Comparison of ENCODE assay signal across 8 mouse cellular contexts in the genomic region with DNA sequence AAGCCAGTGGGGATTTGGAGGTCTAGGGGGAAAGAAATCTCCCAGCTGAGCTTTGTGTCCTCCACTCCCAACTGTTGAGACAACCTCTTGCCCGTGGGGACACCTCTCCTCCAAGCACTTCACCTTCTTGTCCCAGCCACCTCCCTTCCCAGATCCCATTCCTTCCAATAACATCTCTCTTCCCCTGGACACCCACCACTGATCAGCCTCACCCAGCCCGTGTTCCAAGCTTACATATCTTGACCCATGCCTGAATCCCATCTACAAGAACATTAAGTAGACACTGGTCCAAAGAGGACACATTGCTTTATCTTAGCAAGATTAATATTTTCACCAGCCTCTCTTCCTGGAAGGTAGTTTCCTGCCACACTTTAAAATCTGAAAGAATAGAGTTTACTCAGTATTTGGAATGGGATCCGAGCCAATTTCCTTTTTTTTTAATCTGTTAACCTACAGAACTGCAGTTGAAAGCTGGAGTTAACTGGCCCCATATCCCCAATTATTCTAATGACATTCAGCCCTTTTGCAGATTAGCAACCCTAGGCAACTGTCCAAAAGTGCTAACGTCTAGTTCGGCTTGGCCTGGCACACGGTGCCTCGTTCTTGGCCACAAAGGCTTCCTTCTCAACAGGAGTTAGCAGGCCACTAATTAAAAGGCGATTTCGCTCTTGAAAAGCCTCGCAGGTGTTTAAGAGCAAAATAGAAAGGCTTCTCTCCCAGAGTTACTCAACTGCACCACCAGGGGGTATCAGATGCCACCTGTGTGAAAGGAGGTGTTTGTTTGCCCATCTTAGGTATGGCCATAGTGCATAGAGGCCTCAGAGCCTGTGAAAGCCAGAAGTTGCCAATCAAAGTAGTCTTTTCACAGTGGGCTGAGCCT. TPM values are rescaled to one million over a fixed set of nuclear protein-coding genes. Genes with fewer than 3 reads are reported as not detected.
A peak's percentile ranks its signal among the peaks of the same experiment; 100 is the strongest.
DNase-seq lines count a peak whose midpoint lies in the region; ATAC-seq and TF ChIP-seq lines count a peak whose summit lies in the region.

No protein-coding gene starts in this region.

- H3K27me3 ChIP-seq in embryonic facial prominence, embryonic 11.5 days (ENCODE audit: control insufficient read depth, insufficient read depth, low read length) = no peaks in the 10 kb centered on the region
- H3K27me3 ChIP-seq in embryonic facial prominence, embryonic 10.5 days (replicated peaks; ENCODE audit: low read depth, poor library complexity, severe bottlenecking) = peaks cover 40% of the 10 kb centered on the region
- H3K27me3 ChIP-seq in hindbrain, embryonic 14.5 days (ENCODE audit: control insufficient read depth, insufficient read depth, low read length) = no peaks in the 10 kb centered on the region
- no peaks in the 10 kb centered on the region for H3K27me3 ChIP-seq in stomach, postnatal 0 days (ENCODE audit: control insufficient read depth, insufficient read depth, low read length)

- no peak overlapping the region for H3K4me3 ChIP-seq in embryonic facial prominence, embryonic 11.5 days (ENCODE audit: low read depth, low read length)
- no peak overlapping the region for H3K4me3 ChIP-seq in embryonic facial prominence, embryonic 10.5 days
- H3K4me3 ChIP-seq in hindbrain, embryonic 14.5 days (replicated peaks; ENCODE audit: low read length) = no peak overlapping the region
- no peak overlapping the region for H3K4me3 ChIP-seq in stomach, postnatal 0 days (ENCODE audit: low read depth, low read length)

- no peak overlapping the region for H3K4me2 ChIP-seq in embryonic facial prominence, embryonic 11.5 days (ENCODE audit: low read depth, low read length)
- no peak overlapping the region for H3K4me2 ChIP-seq in hindbrain, embryonic 14.5 days (replicated peaks)
- no peak overlapping the region for H3K4me2 ChIP-seq in stomach, postnatal 0 days (replicated peaks; ENCODE audit: low read depth)

- DNase-seq in embryonic facial prominence, embryonic 11.5 days (ENCODE audit: low spot score) = peak; percentile 43
- no peak for DNase-seq in embryonic facial prominence, embryonic 10.5 days (ENCODE audit: low spot score)
- peak; percentile 80 for DNase-seq in A20 (ENCODE audit: low read depth, low spot score)
- DNase-seq in cerebellum, adult 18-20 months = peak; percentile 53 to 62
- DNase-seq in hindbrain, embryonic 14.5 days (ENCODE audit: low spot score) = peak; percentile 71
- DNase-seq in lung, postnatal 25 days (ENCODE audit: low spot score) = peak; percentile 71
- peak; percentile 43 for DNase-seq in stomach, postnatal 0 days (ENCODE audit: low spot score)
- no peak for DNase-seq in urinary bladder, postnatal 4 days (ENCODE audit: low spot score in 2 of 2)

- peak; percentile 74 for TF ChIP-seq CTCF in stomach, postnatal 0 days (IDR thresholded peaks at IDR 0.05; ENCODE audit: low read depth)

- H3K4me1 ChIP-seq in embryonic facial prominence, embryonic 11.5 days (ENCODE audit: control insufficient read depth, insufficient read depth, low read length) = 0 out of 2 replicates have a peak, but pooled peaks cover 2% of the 10 kb centered on the region
- H3K4me1 ChIP-seq in embryonic facial prominence, embryonic 10.5 days = peaks cover 41% of the 10 kb centered on the region
- peaks cover 19% of the 10 kb centered on the region; the same call in 1 of the 2 replicates for H3K4me1 ChIP-seq in hindbrain, embryonic 14.5 days (replicated peaks; ENCODE audit: control insufficient read depth, insufficient read depth, low read length)
- H3K4me1 ChIP-seq in stomach, postnatal 0 days (replicated peaks; ENCODE audit: control insufficient read depth, insufficient read depth) = no peaks in the 10 kb centered on the region

- no peak for TF ChIP-seq EP300 in stomach, postnatal 0 days (optimal IDR thresholded peaks at IDR 0.05)

- H3K9ac ChIP-seq in embryonic facial prominence, embryonic 11.5 days (replicated peaks; ENCODE audit: low read length) = no peak overlapping the region
- H3K9ac ChIP-seq in hindbrain, embryonic 14.5 days = no peak overlapping the region
- H3K9ac ChIP-seq in stomach, postnatal 0 days (ENCODE audit: low read length) = no peak overlapping the region

- no peak overlapping the region for H3K27ac ChIP-seq in embryonic facial prominence, embryonic 11.5 days (replicated peaks; ENCODE audit: low read depth, low read length)
- no peak overlapping the region for H3K27ac ChIP-seq in embryonic facial prominence, embryonic 10.5 days (replicated peaks)
- H3K27ac ChIP-seq in hindbrain, embryonic 14.5 days = 0 out of 2 replicates have a peak overlapping the region, but pooled peaks have one; percentile 1
- H3K27ac ChIP-seq in stomach, postnatal 0 days (replicated peaks) = no peak overlapping the region

- H3K36me3 ChIP-seq in embryonic facial prominence, embryonic 11.5 days (replicated peaks; ENCODE audit: control insufficient read depth, insufficient read depth, low read depth, low read length) = no peaks in the 10 kb centered on the region
- H3K36me3 ChIP-seq in embryonic facial prominence, embryonic 10.5 days (replicated peaks) = no peaks in the 10 kb centered on the region; the same call in 1 of the 2 replicates
- H3K36me3 ChIP-seq in hindbrain, embryonic 14.5 days (replicated peaks; ENCODE audit: control insufficient read depth, insufficient read depth) = peaks cover 3% of the 10 kb centered on the region; the same call in 1 of the 2 replicates
- H3K36me3 ChIP-seq in stomach, postnatal 0 days (ENCODE audit: control insufficient read depth, insufficient read depth, low read length) = no peaks in the 10 kb centered on the region

- no peak for ATAC-seq in embryonic facial prominence, embryonic 11.5 days (replicated peaks; ENCODE audit: insufficient number of reproducible peaks, low FRiP score, low TSS enrichment, low read depth)
- ATAC-seq in hindbrain, embryonic 14.5 days (ENCODE audit: low FRiP score) = peak; percentile 38; the same call in 1 of the 2 replicates
- ATAC-seq in stomach, postnatal 0 days (ENCODE audit: low FRiP score, low TSS enrichment) = peak; percentile 67; the same call in 1 of the 2 replicates

- WGBS in embryonic facial prominence, embryonic 11.5 days = 40% methylated on average over 10 of the region's 10 CpGs
- WGBS in embryonic facial prominence, embryonic 10.5 days = 36% methylated on average over 10 of the region's 10 CpGs
- 35% methylated on average over 10 of the region's 10 CpGs for WGBS in hindbrain, embryonic 14.5 days
- 42% methylated on average over 10 of the region's 10 CpGs for WGBS in stomach, postnatal 0 days

- no peaks in the 10 kb centered on the region for H3K9me3 ChIP-seq in embryonic facial prominence, embryonic 11.5 days (replicated peaks; ENCODE audit: control insufficient read depth, low read length)
- no peaks in the 10 kb centered on the region for H3K9me3 ChIP-seq in embryonic facial prominence, embryonic 10.5 days
- H3K9me3 ChIP-seq in hindbrain, embryonic 14.5 days (ENCODE audit: control insufficient read depth, low read length) = no peaks in the 10 kb centered on the region
- H3K9me3 ChIP-seq in stomach, postnatal 0 days (ENCODE audit: control insufficient read depth, low read length) = no peaks in the 10 kb centered on the region

RNA-seq across cellular contexts. Expression of a gene that starts 26.6 kb away (rescaled TPM):
- polyA plus RNA-seq in embryonic facial prominence, embryonic 11.5 days (2014; fragmentation: Nextera tagmentation; extraction: Ambion mirVana) = 13.5 and 13.6 TPM in 2 replicates
- polyA plus RNA-seq in embryonic facial prominence, embryonic 10.5 days (2016; fragmentation: Nextera tagmentation; extraction: Ambion mirVana) = 10.8 and 12.6 TPM in 2 replicates
- 18.2 and 18.5 TPM in 2 replicates for polyA plus RNA-seq in hindbrain, embryonic 14.5 days (2014; fragmentation: Nextera tagmentation; extraction: Ambion mirVana)
- polyA plus RNA-seq in stomach, postnatal 0 days (2015; fragmentation: Nextera tagmentation; extraction: Ambion mirVana) = 5.2 and 7.3 TPM in 2 replicates

Comparison
In these comparisons a context has a peak if more than half of its experiments do, and no peak if none do; other contexts are left out.
1. DNase-seq: peak in embryonic facial prominence, embryonic 11.5 days (single experiment), A20 (single experiment), cerebellum, adult 18-20 months (2 of 2), hindbrain, embryonic 14.5 days (single experiment), lung, postnatal 25 days (single experiment) and stomach, postnatal 0 days (single experiment); none in embryonic facial prominence, embryonic 10.5 days (single experiment) and urinary bladder, postnatal 4 days (0 of 2).